Mouse (Mus musculus) duodenum, adult 2 months (tissue): Measurements from ENCODE around the gene Olfr996. TPM values are rescaled to one million over a fixed set of nuclear protein-coding genes. Genes with fewer than 3 reads are reported as not detected.

ENCODE experiments used
- polyA plus RNA-seq: library from polyadenylated mRNA; depleted of rRNA; stranded (reverse); fragments of >200 nt; gene quantifications from 2 replicates; pipeline ENCODE4 v1.2.3, GENCODE M21; 2012; ENCODE audit warnings: low replicate concordance; rRNA removed

The Olfr996 gene
- polyA plus RNA-seq: not detected in 2 replicates

DNA sequence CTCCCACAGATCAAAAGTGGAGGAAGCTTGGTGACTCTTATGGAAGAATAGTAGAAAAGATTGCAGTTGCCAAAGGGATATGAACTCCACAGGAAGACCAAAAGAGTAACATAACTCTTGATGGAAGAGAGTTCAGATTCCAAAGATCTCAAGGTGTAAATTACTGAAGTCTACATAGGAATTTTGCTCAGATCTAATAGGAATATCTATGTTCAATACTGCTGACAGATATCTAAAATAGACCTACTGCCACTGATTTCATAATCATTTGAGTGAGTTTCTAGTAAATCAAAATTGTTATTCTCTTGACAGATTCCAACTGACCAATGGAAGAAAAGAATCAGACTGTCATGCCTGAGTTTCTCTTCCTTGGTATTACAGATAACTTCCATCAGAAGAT, at the start of gene Olfr996:
TSS of gene Olfr996 (plus strand) at position 301 of the 400 bp plus-strand sequence.

DNA sequence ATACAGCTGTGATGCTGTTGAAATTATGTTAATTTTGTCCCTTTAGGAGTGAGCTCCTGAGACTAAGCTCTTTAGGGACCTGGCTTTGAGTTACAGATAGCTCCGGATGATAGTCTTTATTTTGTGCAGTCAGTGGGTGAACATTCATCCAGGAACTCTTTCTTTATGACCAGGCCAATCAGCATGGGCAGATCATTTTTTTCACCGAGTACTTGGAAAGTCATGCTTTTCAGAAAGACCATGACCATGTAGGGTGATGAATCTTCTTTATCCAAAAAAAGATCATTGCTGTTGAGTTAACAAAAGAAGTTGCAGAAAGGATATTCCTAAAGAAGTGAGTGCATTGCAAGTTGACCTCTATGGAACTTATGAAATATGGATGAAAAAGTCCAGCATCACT, 9.6 kb downstream of the Olfr996 start, which contains the start of gene Olfr998:
TSS of gene Olfr998 (plus strand) at position 301 of the 400 bp plus-strand sequence.

DNA sequence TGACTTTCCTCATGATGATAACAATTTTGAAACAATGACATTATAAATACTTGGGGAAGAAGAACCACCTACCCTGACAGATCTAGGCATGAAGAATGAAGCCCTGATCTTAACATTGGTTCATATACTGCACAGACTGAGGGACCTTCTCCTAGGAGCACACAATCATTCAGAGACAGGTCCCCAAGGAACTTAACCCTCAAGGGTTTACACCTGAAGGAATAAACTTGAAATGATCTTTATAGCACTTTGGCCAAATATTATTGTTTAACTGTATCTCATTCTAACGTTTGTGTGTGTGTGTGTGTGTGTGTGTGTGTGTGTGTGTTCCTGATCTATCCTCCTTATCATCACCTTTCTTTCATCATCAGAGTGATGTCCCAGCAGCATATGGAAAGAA, 32.8 kb downstream of the Olfr996 start, which contains the start of gene Olfr1000:
TSS of gene Olfr1000 (minus strand) at position 101 of the 400 bp plus-strand sequence.

Other genes with a start within 250 kb of the Olfr996 start
- not detected in 2 replicates for gene Olfr987, start 239.9 kb upstream of the Olfr996 start, polyA plus RNA-seq
- not detected in 2 replicates for gene Olfr988, start 216.0 kb upstream of the Olfr996 start, polyA plus RNA-seq
- gene Olfr992, start 169.7 kb upstream of the Olfr996 start, polyA plus RNA-seq: not detected in 2 replicates
- not detected in 2 replicates for gene Olfr993, start 164.3 kb upstream of the Olfr996 start, polyA plus RNA-seq
- gene Olfr994, start 142.8 kb upstream of the Olfr996 start, polyA plus RNA-seq: not detected in 2 replicates
- not detected in 2 replicates for gene Olfr995, start 135.6 kb upstream of the Olfr996 start, polyA plus RNA-seq
- gene 4833423E24Rik, start 60.2 kb upstream of the Olfr996 start, polyA plus RNA-seq: not detected in 2 replicates
- gene Olfr998, start 9.7 kb downstream of the Olfr996 start, polyA plus RNA-seq: not detected in 2 replicates
- gene Olfr1000, start 32.7 kb downstream of the Olfr996 start, polyA plus RNA-seq: not detected in 2 replicates
- gene Olfr1002, start 71.5 kb downstream of the Olfr996 start, polyA plus RNA-seq: not detected in 2 replicates
- gene Olfr154, start 85.2 kb downstream of the Olfr996 start, polyA plus RNA-seq: not detected in 2 replicates
- gene Olfr1006, start 99.6 kb downstream of the Olfr996 start, polyA plus RNA-seq: not detected in 2 replicates
- not detected in 2 replicates for gene Olfr1008, start 110.2 kb downstream of the Olfr996 start, polyA plus RNA-seq
- gene Olfr1009, start 136.2 kb downstream of the Olfr996 start, polyA plus RNA-seq: not detected in 2 replicates
- not detected in 2 replicates for gene Olfr1012, start 183.6 kb downstream of the Olfr996 start, polyA plus RNA-seq
- gene Olfr1013, start 187.9 kb downstream of the Olfr996 start, polyA plus RNA-seq: not detected in 2 replicates
- not detected in 2 replicates for gene Olfr1014, start 193.5 kb downstream of the Olfr996 start, polyA plus RNA-seq
- gene Olfr1015, start 202.8 kb downstream of the Olfr996 start, polyA plus RNA-seq: not detected in 2 replicates
- not detected in 2 replicates for gene Olfr1016, start 223.3 kb downstream of the Olfr996 start, polyA plus RNA-seq
- not detected in 2 replicates for gene Olfr1018, start 239.3 kb downstream of the Olfr996 start, polyA plus RNA-seq